Mouse (Mus musculus) heart, adult 10 weeks (tissue): ENCODE measurements around the gene Stag3. TPM values are rescaled to one million over a fixed set of nuclear protein-coding genes. Genes with fewer than 3 reads are reported as not detected.

Source experiments
- polyA plus RNA-seq: library from polyadenylated mRNA; stranded (reverse); fragments of 350-450 nt; fragmentation: Illumina TruSeq; extraction: RNeasy Lipid Tissue Mini Kit (QIAGEN cat#74804); gene quantifications from one replicate; pipeline ENCODE4 v1.2.3, GENCODE M21; 2014; ENCODE audit warnings: low read depth, low replicate concordance

The Stag3 gene
- 0.34 TPM for polyA plus RNA-seq

GRCm38 (mm10) chr5:138279585-138280424 is at the start of gene Stag3, which contains the start of the genes Gm43720 and Gpc2:
Gene Stag3 (plus strand): TSS chr5:138280240.
Gene Gm43720 (minus strand): TSS chr5:138279958.
Gene Gpc2 (minus strand): TSS chr5:138280005.

GRCm38 (mm10) chr5:138255353-138256093 is 24.5 kb upstream of the Stag3 start, which contains the start of gene Lamtor4:
Gene Lamtor4 (plus strand): TSS chr5:138255482.

GRCm38 (mm10) chr5:138263260-138264206 is 16.5 kb upstream of the Stag3 start, which contains the start of gene BC037034:
Gene BC037034 (minus strand): TSS chr5:138264033.

GRCm38 (mm10) chr5:138272409-138272923 is 7.6 kb upstream of the Stag3 start, which contains the start of gene Gal3st4:
Gene Gal3st4 (minus strand): TSS chr5:138272840.

GRCm38 (mm10) chr5:138341661-138342060 is 61.6 kb downstream of the Stag3 start, which contains the start of gene Pvrig:
Gene Pvrig (plus strand): TSS chr5:138341961.

Other genes with a start within 250 kb of the Stag3 start
- not detected for gene Smok3c, start 227.0 kb upstream of the Stag3 start, polyA plus RNA-seq
- gene Zkscan1, start 195.2 kb upstream of the Stag3 start, polyA plus RNA-seq: 6.7 TPM
- 16.7 TPM for gene Zscan21, start 163.3 kb upstream of the Stag3 start, polyA plus RNA-seq
- gene Zfp113, start 124.5 kb upstream of the Stag3 start, polyA plus RNA-seq: 3.8 TPM
- gene Cops6, start 119.2 kb upstream of the Stag3 start, polyA plus RNA-seq: 160 TPM
- gene Ap4m1, start 108.2 kb upstream of the Stag3 start, polyA plus RNA-seq: 13.0 TPM
- gene Mcm7, start 107.8 kb upstream of the Stag3 start, polyA plus RNA-seq: 14.8 TPM
- gene Taf6, start 92.8 kb upstream of the Stag3 start, polyA plus RNA-seq: 41.9 TPM
- 6.7 TPM for gene Cnpy4, start 92.8 kb upstream of the Stag3 start, polyA plus RNA-seq
- gene Mblac1, start 85.9 kb upstream of the Stag3 start, polyA plus RNA-seq: 1.7 TPM
- 0.24 TPM for gene Nxpe5, start 54.3 kb upstream of the Stag3 start, polyA plus RNA-seq
- gene Lamtor4, start 24.8 kb upstream of the Stag3 start, polyA plus RNA-seq: 70.5 TPM
- 7.1 TPM for gene BC037034, start 16.2 kb upstream of the Stag3 start, polyA plus RNA-seq
- gene Gal3st4, start 7.4 kb upstream of the Stag3 start, polyA plus RNA-seq: not detected
- gene Gm43720, start 282 bp upstream of the Stag3 start, polyA plus RNA-seq: 0.18 TPM
- gene Gpc2, start 235 bp upstream of the Stag3 start, polyA plus RNA-seq: 0.63 TPM
- gene Pvrig, start 61.7 kb downstream of the Stag3 start, polyA plus RNA-seq: not detected
- gene Zfp157, start 161.2 kb downstream of the Stag3 start, polyA plus RNA-seq: 4.1 TPM